Mouse (Mus musculus) heart, embryonic 14.5 days (tissue): ENCODE data around the gene Zscan20. TPM values are rescaled to one million over a fixed set of nuclear protein-coding genes. Genes with fewer than 3 reads are reported as not detected.

Experiments used
- ATAC-seq: fragments of 200-750 bp; cut with Nextera tagmentation; 2 replicates; pipeline ENCODE4 v1.8.0; 2017; ENCODE audit warnings: low read depth, moderate TSS enrichment; ENCODE audit not compliant: insufficient number of reproducible peaks, insufficient read depth, low FRiP score
- H3K27ac ChIP-seq, 2 experiments: fragments of 200-500 bp in 1 of 2; fragments of 300-500 bp in 1 of 2; sonication (generic) in 1 of 2; replicated peaks in 1 of 2; 2 replicates each; pipeline ENCODE4 v1.5.1; 2012 to 2014; ENCODE audit warnings: low read depth in 2 of 2, low read length in 2 of 2, control low read depth in 1 of 2, mild to moderate bottlenecking in 1 of 2, mixed read lengths in 1 of 2; ENCODE audit not compliant: control insufficient read depth in 1 of 2, insufficient read depth in 1 of 2
- H3K27me3 ChIP-seq: fragments of 300-500 bp; sonication (generic); 2 replicates; pipeline ENCODE4 v1.6.1; 2014; ENCODE audit warnings: mild to moderate bottlenecking, low read length, control low read depth; ENCODE audit not compliant: control insufficient read depth, insufficient read depth
- H3K36me3 ChIP-seq: fragments of 300-500 bp; sonication (generic); 2 replicates; pipeline ENCODE4 v1.6.1; 2014; ENCODE audit warnings: mild to moderate bottlenecking, control low read depth, low read length, mixed read lengths; ENCODE audit not compliant: control insufficient read depth, insufficient read depth
- H3K4me1 ChIP-seq, 2 experiments: fragments of 200-500 bp in 1 of 2; fragments of 300-500 bp in 1 of 2; sonication (generic) in 1 of 2; 2 replicates each; pipeline ENCODE4 v1.6.1; 2012 to 2014; ENCODE audit warnings: low read length in 2 of 2, control low read depth in 1 of 2, mixed read lengths in 1 of 2; ENCODE audit not compliant: control insufficient read depth in 2 of 2, insufficient read depth in 2 of 2
- H3K4me2 ChIP-seq: fragments of 300-500 bp; sonication (generic); 2 replicates; pipeline ENCODE4 v1.6.1; 2014; ENCODE audit warnings: mild to moderate bottlenecking, low read length
- H3K4me3 ChIP-seq, 2 experiments: fragments of 200-500 bp in 1 of 2; fragments of 300-500 bp in 1 of 2; sonication (generic) in 1 of 2; 2 replicates each; pipeline ENCODE4 v1.5.1; 2012 to 2014; ENCODE audit warnings: low read length in 2 of 2, mild to moderate bottlenecking in 2 of 2, control low read depth in 1 of 2, low read depth in 1 of 2, moderate library complexity in 1 of 2; ENCODE audit not compliant: control insufficient read depth in 1 of 2, insufficient read depth in 1 of 2
- H3K9ac ChIP-seq: fragments of 300-500 bp; sonication (generic); 2 replicates; pipeline ENCODE4 v1.6.1; 2014; ENCODE audit warnings: mild to moderate bottlenecking, low read length
- H3K9me3 ChIP-seq: fragments of 300-500 bp; sonication (generic); 2 replicates; pipeline ENCODE4 v1.6.1; 2016; ENCODE audit warnings: low read length, control low read depth; ENCODE audit not compliant: control insufficient read depth
- WGBS: fragments of 180-500 bp; shearing (Covaris S2); extraction: QIAGEN DNeasy Blood & Tissue Kit; methylation state at CpG from one replicate; pipeline ENCODE4 v1.1.7; 2014; 5-methylcytosine and 5-hydroxymethylcytosine counted together
- polyA plus RNA-seq: library from polyadenylated mRNA; unstranded; fragments of >200 nt; fragmentation: Nextera tagmentation; extraction: Ambion mirVana; gene quantifications from 2 replicates; pipeline ENCODE4 v1.2.1, GENCODE M21; 2014

The Zscan20 gene
- polyA plus RNA-seq, 1 experiment from 2014 or later, result 4.4 TPM

- peak overlapping the region; percentile 80 for H3K4me2 ChIP-seq
- peak overlapping the region; percentile 47; the same call in 1 of the 2 replicates for H3K9ac ChIP-seq
- peaks cover 4 to 5% of the 10 kb centered on the region in 2 experiments; a peak in 3 of 4 replicates for H3K4me1 ChIP-seq
- H3K27me3 ChIP-seq, result 0 out of 2 replicates have a peak, but pooled peaks cover 4% of the 10 kb centered on the region
- H3K36me3 ChIP-seq, result no peaks in the 10 kb centered on the region
- no peak for ATAC-seq
- H3K9me3 ChIP-seq, result no peaks in the 10 kb centered on the region
- H3K27ac ChIP-seq, result no peak overlapping the region
- peak overlapping the region in 1 of 2 experiments; percentile 70; a peak in 2 of 4 replicates for H3K4me3 ChIP-seq
- 22% methylated on average over 10 of the region's 10 CpGs for WGBS
Measured at GRCm38 (mm10) chr4:128610706-128611105, 808 bp upstream of the Zscan20 start.

GRCm38 (mm10) chr4:128609276-128609924 is 498 bp downstream of the Zscan20 start:
- no peaks in the 10 kb centered on the region for H3K27me3 ChIP-seq
- peak overlapping the region; percentile 72 for H3K9ac ChIP-seq
- no peaks in the 10 kb centered on the region for H3K36me3 ChIP-seq
- H3K9me3 ChIP-seq, result no peaks in the 10 kb centered on the region
- peak; percentile 47 for ATAC-seq
- peaks cover 4 to 5% of the 10 kb centered on the region in 2 experiments; a peak in 3 of 4 replicates for H3K4me1 ChIP-seq
- H3K4me3 ChIP-seq, result peak overlapping the region; percentile 70 to 92
- peak overlapping the region; percentile 40 to 64; a peak in 1 of 4 replicates for H3K27ac ChIP-seq
- peak overlapping the region; percentile 80 for H3K4me2 ChIP-seq
- WGBS, result 9% methylated on average over 21 of the region's 27 CpGs

- Histone ChIP-seq H3K4me2 (no peak overlapping the region), H3K4me3 (no peak overlapping the region), H3K9ac (no peak overlapping the region), H3K27me3 (no peaks in the 10 kb centered on the region), H3K4me1 (peaks cover 4 to 5% of the 10 kb centered on the region in 2 experiments; a peak in 3 of 4 replicates), H3K27ac (no peak overlapping the region; a peak in 2 of 4 replicates), H3K36me3 (peaks cover 17% of the 10 kb centered on the region), H3K9me3 (no peaks in the 10 kb centered on the region)
- WGBS, result 66% methylated on average over 11 of the region's 11 CpGs
- no peak for ATAC-seq
Measured at GRCm38 (mm10) chr4:128607661-128608060, 2.2 kb downstream of the Zscan20 start.

- ATAC-seq, result no peak
- Histone ChIP-seq H3K9ac (no peak overlapping the region), H3K36me3 (peaks cover 28% of the 10 kb centered on the region), H3K27me3 (no peaks in the 10 kb centered on the region), H3K4me2 (no peak overlapping the region), H3K27ac (no peak overlapping the region), H3K9me3 (no peaks in the 10 kb centered on the region), H3K4me1 (peaks cover 4 to 5% of the 10 kb centered on the region in 2 experiments; a peak in 3 of 4 replicates), H3K4me3 (no peak overlapping the region)
- WGBS, result 90% methylated on average over 7 of the region's 7 CpGs
Measured at GRCm38 (mm10) chr4:128606586-128606985, 3.3 kb downstream of the Zscan20 start.

- H3K4me1 ChIP-seq, result no peaks in the 10 kb centered on the region
- no peak for ATAC-seq
- H3K36me3 ChIP-seq, result peaks cover 16% of the 10 kb centered on the region
- no peak overlapping the region for H3K27ac ChIP-seq
- no peak overlapping the region for H3K4me2 ChIP-seq
- H3K9ac ChIP-seq, result no peak overlapping the region
- 66% methylated on average over 12 of the region's 12 CpGs for WGBS
- no peak overlapping the region for H3K4me3 ChIP-seq
- no peaks in the 10 kb centered on the region for H3K9me3 ChIP-seq
- H3K27me3 ChIP-seq, result no peaks in the 10 kb centered on the region
Measured at GRCm38 (mm10) chr4:128597801-128598560, 11.9 kb downstream of the Zscan20 start.

GRCm38 (mm10) chr4:128594062-128594461 is 15.8 kb downstream of the Zscan20 start:
- Histone ChIP-seq H3K4me2 (no peak overlapping the region), H3K27me3 (no peaks in the 10 kb centered on the region), H3K36me3 (peaks cover 22% of the 10 kb centered on the region), H3K27ac (no peak overlapping the region), H3K9ac (no peak overlapping the region), H3K4me1 (no peaks in the 10 kb centered on the region), H3K9me3 (no peaks in the 10 kb centered on the region), H3K4me3 (no peak overlapping the region)
- WGBS, result 91% methylated on average over 5 of the region's 5 CpGs
- ATAC-seq, result no peak

- Histone ChIP-seq H3K4me1 (no peaks in the 10 kb centered on the region), H3K4me2 (no peak overlapping the region), H3K9me3 (no peaks in the 10 kb centered on the region), H3K4me3 (no peak overlapping the region), H3K36me3 (peaks cover 30% of the 10 kb centered on the region), H3K27me3 (no peaks in the 10 kb centered on the region), H3K27ac (no peak overlapping the region), H3K9ac (no peak overlapping the region)
- ATAC-seq, result no peak
- WGBS, result 94% methylated on average over 4 of the region's 4 CpGs
Measured at GRCm38 (mm10) chr4:128593286-128593685, 16.6 kb downstream of the Zscan20 start.
